Mouse (Mus musculus) natural killer cell, adult 2 months (primary cell): ENCODE data around the gene Tbc1d15.
"Not testable (repeated sequence)": the region's sequence is repeated elsewhere in the genome, so short reads cannot be mapped to it uniquely, and the experiment has no call there.

Experiments used
- DNase-seq, 2 experiments: peaks; one replicate each; pipeline ENCODE4 v3.0.0; 2022; ENCODE audit warnings: low spot score in 2 of 2

The Tbc1d15 gene

DNA sequence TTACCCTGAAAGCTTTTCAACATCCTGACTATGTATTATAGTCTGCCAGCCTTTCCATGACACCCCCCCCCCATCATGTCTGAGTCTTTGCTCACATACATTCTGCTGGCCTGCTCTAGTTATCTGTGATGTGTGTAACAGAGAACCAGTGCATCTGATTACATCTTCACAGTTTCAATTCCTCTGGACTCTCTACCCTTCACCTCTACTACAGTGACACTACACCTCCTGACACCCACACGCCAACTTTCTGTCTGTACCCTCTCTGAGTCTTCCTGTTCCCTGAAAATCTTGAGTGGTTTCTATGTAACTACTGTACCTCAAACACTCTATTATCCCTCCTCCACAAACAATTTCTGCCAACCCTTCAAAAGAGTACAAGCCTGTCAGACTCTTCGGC is 5.8 kb downstream of the Tbc1d15 start:
- DNase-seq = no peak

DNA sequence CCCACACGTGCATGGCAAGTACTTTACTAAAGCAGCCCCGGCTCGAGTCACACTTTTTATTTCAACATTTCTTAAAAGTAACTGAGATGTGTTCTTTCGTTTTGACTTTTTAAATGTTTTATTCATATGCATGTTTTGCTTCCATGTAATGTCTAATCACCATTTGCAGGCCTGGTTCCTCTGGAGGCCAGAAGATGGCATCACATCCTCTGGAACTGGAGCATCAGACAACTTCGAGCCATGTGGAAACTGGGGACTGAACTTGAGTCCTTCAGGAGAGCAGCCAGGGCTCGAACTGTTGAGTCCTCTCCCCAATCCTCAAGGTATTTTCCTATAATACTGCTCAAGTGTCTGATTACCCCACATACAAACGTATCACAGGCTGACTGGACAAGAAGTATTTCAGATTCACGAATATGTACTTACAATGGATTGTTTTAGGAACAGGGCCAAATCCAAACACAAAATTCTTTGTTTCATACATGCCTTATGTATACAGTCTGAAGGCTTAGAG is 10.1 kb downstream of the Tbc1d15 start:
- no peak for DNase-seq

DNA sequence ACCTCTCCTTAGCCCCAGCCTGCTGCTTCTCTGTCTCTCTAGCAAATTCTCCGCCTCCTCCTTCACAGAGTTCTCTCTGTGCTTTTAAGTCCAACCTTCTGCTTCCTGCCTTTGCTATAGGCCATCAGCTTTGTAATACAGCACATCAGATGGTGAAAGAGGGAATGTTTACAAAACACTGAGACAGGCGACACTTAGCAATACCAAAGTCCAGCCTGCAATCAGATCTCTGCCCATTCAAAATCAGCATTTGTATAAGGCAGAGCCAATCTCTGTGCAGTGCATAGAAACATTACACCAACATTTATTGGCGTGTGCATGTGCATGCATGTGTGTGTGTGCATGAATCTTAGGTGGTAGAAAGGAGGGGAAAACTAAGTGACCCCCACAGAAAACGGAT is 13.3 kb downstream of the Tbc1d15 start:
- no peak for DNase-seq

DNA sequence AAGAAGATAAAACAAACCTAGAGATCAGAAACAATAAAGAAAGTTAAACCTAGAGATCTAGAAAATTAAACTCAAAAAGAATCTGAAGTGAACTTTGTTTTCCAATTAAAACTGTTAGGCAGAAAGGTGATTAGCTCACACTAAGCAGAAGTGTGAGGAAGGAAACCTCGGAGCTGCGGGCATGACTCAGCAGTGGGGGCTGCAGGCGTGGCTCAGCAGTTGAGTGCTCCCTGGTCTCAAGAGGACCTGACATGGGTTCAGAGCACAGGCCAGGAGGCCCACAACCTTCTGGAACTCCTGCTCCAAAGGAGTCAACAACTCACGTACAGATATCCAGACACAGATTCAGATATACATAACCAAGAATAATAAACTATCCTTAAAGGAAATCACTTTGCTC is 14.5 kb downstream of the Tbc1d15 start:
- no peak for DNase-seq

DNA sequence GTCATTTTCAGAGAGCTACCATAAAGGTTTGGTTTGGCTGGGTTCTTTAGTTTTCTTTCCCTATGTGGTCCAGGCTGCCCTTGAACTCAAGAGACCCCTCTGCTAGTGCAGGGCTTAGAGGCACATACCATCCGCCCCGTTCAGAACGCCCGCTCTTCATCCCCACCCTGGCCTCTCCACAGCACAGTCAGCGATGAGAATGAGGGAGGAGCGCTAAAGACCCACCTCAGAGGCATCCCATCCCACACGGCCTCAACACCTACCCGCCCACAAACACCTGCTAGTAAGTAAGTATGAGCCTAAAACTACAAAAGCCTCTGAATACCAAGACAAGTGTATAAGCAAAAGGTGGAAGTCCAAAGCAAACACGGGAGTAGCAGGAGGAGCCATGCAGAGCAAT is 15.8 kb downstream of the Tbc1d15 start:
- no peak for DNase-seq

DNA sequence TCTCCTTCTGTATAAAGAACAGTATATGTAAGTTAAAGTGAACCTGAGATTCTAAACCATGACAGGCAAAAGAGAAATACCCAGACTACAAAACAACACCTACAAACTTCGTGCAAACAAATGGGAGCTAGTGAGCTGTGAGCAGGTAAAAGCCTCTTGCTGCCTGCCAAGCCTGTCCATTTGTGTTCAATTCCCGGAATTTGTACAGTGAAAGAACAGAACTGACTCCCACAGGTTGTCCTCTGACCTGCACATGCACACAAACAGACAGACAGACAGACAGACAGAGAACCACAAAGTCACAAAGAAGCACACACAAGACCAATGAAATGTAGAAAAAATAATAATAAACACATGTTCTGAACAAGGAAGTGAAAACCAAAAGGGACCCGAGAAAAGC is 17.5 kb downstream of the Tbc1d15 start:
- no peak for DNase-seq

DNA sequence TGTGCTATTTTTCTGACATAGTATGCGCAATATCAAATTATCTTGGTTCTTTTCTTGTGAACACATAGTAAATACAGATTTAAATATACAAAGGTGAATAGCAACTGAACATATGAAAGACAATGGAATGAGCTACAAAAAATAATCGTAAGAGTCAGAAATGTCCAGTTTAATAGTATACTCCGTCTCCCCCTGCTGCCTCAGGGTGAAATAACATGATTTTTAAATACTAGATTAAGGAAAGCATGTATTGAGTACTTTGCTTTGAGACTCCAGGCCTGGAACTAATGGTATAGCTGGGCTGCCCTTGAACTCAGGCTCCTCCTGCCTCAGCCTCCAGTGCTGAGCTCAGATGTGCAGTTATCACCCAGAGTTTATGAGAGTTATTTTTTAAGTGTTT is 18.8 kb downstream of the Tbc1d15 start:
- no peak for DNase-seq

DNA sequence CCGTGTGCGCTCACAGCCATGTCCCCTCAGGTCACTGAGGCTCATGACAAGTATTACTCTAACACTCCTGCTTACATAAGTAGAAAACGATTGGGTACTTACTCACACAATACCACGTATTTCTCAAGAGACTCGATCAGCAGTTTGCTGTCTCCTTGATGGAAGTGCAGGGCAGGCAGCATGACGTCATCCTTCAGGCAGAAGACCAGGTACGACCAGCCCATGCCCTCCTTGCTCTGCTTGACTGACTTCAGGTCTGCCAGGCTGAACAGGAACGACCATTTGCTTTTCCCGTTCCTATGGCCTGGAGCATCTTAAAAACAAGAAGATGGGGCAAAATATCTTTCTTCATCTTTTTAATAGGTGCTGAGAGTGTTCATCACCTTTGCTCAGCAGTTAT is 22.2 kb downstream of the Tbc1d15 start:
- no peak for DNase-seq

DNA sequence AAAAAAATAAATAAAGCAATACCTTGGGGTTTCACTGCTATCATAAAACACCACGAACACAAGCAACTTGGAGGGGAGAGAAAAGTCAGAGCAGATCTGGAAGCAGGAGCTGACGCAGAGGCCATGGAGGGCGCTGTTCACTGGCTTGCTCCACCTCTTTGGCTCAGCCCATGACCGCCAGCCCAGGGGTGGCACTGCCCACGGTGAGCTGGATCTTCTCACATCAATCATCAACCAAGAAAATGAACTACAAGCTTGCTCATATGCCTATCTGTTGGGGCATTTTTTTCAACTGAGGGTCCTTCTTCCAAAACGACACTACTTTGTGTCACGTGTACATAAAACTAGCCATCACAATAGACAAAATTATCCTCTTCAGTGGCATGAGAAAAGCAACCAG is 24.7 kb downstream of the Tbc1d15 start:
- DNase-seq = no peak

DNA sequence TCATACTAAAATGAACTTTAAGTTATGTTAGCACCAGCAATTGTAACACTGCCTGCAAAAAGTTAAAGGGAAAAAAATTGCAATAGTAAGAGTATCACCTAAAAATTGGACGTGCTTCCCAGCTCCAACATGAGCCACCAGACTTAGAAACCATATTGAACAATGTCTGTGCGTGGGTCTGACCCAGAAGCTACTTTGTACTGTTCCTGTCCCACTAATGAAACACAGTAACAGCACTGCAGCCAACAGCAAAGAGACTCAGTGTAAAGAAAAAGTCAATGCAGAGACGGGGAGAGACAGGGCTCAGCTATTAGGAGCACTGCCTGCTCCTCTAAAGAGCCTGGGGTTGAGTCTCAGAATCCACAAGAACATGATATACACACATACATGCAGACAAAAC is 27.4 kb downstream of the Tbc1d15 start:
- no peak for DNase-seq

DNA sequence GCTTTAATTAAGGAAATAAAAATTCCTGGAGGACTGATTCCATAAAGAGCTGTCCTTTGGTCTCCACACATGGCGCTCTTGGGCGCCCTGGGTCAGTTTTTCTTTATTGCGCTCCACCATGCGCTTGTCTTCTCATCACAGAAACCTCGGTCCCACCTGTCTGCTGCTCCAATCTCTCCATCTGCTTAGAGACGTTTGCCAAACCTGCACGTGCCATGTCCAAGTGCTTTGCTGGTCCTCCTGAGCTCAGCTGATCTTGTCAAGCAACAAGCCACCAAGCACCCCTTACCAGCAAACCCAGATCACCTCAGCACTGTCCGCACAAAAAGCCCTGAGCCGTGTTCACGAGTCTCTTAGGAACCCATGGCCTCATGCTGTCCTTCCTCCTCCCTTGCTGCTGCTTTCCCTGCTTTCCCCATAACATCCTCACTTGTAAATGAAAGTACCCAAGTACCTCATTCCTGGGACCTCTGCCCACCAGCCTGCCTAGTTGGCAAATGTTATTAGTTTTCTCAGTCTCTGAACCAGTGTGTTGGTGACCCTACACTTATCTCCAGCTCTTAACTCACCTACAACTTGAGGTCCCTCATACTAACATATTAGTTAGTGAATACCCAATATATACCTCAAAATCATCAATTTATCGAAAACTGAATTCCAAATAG is 38.2 kb downstream of the Tbc1d15 start:
- DNase-seq = no peak

DNA sequence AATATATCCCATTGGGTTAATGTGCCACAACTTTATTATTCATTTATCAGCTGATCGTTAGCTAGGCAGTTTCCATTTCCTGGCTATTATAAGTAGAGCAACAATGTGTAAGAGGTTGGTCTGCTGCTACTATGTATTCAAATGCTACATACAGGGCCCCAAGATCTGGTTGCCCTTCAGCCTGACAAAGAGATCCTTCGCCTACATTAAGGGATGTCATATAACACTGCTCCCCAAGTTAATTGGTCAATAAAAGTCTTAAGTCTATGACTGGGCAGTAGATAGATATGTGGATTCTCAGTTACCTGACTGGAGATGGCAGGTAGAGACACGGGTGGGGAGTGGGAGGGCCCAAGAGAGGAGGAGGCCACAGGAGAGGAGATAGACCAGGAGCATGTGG is 45.4 kb downstream of the Tbc1d15 start:
- no peak for DNase-seq

DNA sequence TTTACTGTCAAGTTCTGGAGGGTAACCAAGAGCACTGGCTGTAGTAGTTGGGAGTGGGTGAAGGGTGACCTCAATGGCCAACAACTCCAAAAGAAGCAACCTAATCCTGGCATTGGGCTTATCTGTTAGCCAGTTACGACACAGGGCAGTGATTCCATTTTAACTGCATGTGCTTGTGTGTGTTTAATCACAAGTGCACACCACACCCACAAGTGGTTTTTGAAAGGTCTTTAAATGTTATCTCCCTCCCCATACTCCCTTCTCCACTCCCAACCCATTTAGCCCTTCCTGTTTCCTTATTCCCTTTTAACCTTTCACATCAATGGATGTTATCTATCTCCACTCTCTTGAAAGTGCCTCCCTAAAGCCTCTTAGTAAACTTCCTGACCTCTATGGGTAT is 46.0 kb downstream of the Tbc1d15 start:
- DNase-seq = no peak

DNA sequence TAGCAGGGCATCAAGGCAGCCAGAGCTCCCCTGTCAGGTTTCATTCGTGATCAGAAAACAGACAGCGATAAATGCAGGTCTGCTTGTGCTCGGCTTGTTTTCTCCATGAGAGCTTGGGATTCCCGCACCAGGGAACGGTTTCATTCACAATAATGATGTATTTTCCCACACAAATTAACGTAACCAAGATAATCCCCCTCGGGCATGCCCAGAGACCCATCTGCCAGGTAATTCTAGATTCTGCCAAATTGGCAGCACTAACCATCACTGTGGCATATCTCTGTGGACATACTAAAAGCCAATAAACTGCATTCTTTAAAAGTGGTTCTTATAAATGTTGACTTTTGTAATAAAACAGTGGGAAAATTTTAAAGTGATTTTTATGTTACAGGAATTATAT is 60.1 kb downstream of the Tbc1d15 start:
- no peak for DNase-seq

DNA sequence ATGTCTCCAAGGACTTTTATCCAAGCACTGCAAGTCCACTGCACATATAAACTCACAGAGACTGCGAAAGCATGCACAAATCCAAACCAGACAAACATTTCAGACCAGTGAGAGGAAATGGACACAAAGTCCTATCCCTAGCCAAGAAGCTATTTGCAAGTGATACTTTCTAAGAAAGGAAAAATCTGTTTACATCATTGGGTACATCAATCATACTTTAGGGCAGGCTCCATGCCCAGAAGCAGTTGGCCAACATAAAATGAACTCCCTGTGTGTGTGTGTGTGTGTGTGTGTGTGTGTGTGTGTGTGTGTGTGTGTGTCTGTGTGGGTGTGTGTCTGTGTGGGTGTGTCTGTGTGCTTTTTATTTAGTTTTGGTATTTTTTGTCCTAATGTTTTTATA is 63.9 kb downstream of the Tbc1d15 start:
- DNase-seq = no peak

DNA sequence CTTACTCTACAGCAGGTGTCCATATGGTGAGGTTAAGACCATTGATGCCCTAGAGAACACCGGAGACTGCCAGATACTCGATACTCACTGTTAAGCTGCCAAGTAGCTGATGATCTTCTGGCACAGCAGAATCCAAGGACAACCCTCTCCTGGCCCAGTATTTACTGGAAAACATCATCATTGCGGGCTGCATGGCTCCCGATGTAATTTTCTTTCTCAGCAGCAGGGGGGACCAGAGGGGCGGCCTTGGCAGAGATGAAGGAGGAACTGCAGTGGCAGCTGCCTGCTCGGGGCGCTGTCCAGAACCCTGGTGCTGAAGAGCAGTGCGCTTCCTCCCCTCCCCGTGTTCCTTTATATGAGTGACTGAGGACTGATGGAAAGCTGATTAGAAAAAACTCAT is 66.6 kb downstream of the Tbc1d15 start, which contains the start of gene Tph2:
Tph2 (minus strand) TSS at position 326 of the 400 bp plus-strand sequence.
- peak; percentile 14 to 52 for DNase-seq

DNA sequence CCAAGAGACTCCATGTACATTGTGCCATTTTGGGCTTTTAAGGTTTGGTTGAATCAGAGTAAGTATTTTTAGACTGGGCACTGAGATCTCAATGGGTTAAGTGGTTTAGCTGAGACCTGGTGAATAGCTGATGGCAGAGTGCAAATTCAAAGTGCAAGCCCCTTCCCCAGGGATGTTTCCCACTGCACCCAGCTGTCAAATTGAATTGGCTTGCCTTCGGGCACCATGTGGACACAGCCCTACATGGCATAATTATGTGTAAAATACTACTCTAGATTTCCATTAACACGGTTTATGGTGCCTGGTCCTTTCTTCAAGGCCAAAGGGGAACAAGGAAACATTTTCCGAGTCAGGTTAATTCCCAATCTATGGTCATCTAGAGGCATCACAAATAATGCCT is 70.2 kb downstream of the Tbc1d15 start:
- no peak for DNase-seq

DNA sequence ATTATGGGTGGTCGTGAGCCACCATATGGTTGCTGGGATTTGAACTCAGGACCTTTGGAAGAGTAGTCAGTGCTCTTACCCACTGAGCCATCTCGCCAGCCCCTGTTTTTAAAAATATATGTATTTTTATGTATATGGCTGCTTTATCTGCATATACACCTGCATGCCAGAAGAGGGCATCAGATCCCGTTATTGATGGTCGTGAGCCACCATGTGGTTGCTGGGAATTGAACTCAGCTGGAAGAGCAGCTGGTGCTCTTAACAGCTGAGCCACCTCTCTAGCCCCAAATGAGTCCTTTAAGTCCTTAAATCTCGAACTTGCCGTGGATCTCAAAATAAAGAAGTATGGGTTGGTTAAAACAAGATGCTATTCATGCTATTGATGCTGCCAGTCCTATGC is 73.2 kb downstream of the Tbc1d15 start:
- not testable (repeated sequence) for DNase-seq

DNA sequence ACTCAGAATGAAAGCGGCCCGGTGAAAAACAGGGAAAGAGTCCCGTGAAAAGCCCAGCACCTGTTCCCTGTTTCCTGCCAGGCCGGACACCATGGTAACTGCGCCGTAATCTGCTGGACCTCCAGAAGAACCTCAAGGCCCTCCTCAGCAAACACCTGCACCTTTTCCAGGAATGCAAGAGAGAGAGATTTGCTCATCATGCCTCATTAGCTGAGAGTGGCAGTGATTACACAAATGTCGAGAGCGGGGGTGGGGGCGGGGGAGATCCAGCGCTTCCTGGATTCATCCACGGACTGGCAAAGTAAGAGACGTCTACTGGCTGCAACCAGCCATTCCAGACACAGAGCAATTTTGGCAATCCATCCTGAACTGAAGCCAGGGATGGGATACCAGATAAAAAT is 75.7 kb downstream of the Tbc1d15 start:
- DNase-seq = no peak

DNA sequence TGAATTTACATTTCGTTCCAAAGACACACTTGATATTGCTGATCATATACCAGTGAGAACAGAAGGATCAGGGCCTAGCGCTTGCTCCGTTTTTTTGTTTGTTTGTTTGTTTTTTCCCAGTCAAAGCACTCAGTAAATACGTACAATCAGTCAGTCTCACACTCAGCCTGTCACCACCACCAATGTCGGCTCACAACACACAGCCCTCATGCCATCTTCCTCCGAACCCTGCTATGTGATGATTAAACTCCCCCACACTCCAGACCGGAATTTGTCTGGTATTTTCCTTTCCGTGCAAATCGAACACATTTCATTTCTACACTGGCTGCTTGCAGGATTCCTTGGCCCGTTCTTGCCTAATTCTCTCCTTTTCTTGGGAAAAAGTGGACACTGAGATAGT is 77.9 kb downstream of the Tbc1d15 start:
- no peak for DNase-seq

DNA sequence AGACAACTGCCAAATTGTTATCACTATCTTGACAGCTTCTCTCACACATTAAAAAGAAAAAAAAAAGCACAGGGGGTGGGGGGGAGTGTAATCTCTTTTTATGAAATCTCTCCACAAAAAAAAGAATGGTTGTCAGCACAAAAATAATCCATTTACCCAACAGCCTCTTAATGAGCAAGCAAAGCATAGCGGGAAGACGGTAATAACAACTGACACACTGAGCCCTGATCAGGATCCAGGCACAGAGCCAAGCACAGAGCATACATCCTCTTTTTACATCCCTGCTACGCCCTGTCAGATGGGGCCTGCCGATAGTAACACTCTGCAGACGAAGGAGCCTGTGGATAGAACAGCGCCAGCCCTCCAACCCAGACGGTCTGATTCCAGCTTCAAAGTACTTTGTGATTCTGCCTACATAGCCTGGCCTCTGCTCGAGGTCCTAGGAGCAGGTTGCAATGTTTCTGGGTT is 79.9 kb downstream of the Tbc1d15 start:
- no peak for DNase-seq

DNA sequence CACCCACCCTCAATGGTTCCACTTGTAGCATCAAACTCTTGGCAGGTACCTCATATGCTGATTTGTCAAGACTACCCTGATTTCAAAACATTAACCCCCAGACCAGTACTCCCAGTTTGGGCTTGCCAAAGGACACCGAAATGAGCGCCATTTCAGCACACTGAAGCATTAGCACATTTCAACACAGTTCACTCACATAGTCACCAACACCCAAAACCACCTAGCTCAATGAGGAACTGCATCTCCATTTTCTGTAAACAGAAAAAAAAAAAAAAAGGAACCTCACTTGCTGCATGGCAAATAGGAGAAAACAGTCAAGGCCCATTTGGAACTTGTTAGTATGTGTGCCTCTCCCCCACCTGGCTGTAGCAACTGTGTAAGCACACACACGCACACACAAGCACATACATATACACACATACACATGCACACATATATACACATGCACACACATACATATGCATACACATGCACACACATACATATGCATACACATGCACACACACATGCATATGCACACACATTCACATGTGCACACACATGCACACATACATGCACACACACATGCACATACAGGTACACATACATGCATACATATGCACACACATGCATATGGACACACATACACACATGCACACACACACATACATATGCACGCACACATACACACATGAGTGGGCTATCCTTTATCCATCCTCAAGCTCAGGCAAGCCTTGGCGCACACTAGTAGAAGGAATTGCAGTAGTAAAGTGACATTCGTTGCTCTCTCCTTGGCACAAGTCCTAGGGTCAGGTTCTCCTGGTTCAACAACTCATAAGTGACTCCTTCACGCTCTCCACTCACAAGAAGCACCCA is 80.5 kb downstream of the Tbc1d15 start:
- DNase-seq = no peak

DNA sequence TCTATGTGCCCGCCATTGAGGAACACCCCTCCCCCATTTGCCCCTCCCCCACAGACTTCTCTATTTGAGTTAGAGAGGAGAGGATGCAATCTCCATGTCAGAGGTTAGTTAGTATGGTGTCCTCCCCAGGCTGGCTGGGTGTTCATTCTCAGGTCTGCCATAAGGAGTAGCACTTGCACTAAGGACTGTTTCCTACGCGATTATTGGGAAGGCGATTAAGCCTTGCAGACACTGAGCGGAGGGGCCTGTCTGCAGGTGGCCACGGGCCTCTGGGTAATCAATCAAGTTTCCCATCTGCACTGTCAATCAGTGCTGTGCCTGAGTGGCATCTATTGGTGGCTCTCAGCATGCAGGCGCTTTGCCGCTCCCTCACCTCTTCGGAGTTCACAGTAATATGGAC is 81.9 kb downstream of the Tbc1d15 start:
- DNase-seq = no peak
